Mouse (Mus musculus) Muller cell, postnatal 12 days (primary cell): ENCODE measurements around the gene Hoxc4.

Source experiments
- DNase-seq: peaks from one replicate; pipeline ENCODE4 v3.0.0-alpha.2; 2015; ENCODE audit errors: inconsistent ontology term

Gene Hoxc4

DNA sequence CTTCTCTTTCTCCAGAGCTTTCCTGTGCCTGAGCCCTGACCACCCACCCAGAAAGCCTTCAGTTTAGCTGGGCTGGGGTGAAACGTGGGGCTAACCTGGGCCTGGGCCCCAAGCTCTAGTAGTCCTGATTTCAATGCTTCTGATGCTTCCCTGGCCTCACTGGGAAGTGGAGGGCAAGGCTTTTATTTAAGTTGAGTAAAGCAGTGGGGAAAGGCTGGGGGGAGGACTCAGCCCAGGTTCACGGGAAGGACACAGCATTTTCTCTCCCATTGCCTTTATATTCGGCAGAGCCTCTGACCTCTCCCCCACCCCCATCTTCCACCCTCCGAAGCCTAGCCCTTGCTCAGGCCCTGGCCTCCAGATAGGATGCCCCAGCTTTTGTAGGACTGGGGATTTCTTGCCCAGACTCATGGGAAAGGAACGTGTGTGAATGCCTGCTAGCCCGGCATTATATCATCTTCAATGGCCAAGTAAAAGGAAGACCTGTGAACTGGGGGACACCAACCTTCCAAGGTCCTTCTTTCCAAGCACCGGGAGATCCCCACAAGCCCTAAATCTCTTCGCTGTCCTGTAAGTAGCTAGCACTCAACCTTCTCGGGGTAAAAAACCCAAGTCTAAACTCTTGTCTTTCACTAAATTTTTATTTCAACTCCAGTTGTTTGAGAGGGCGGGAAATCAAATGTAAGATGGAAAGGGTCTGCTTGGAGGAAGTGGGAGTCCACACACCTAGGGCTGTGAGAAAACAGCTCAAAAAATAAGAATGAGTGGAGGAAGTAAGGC, 20.2 kb downstream of the Hoxc4 start:
- no peak for DNase-seq

DNA sequence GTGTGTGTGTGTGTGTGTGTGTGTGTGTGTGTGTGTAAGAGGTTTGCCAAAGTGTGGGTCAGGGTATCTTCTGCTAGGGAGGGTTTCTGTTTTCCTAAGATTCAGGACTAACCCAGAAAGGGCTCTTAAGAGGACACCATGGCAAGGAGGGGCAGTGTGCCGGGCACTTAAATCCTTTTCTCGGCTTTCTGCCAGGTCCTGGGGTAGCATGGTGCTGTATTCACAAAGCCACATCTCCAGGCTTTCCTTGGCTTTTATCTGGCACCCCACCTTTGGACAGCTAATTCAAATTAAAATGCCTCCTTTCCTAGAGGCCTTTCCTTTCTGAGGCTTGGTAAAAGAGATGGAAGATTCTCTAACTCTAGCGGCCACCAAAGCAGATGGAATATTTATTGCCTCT, 20.9 kb downstream of the Hoxc4 start:
- no peak for DNase-seq

DNA sequence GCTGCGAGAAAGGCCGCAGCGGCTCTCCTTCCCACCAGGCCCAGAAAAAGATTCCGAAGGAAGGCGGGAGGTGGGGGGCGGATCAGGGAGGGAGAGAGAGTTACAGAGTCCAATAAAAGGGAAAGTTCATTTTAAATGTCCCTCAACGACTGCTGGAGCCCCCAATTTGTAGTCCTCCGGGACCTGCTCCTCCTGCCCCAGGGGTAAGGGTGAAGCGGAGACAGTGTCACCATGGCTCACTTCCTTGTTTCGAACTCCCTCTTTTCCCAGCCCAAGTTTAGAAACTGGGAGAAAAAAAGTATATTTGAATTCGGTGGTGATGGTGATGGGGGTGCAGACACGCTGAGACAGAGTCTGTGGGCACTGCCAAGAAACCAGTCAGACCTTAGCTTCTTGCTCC, 21.9 kb downstream of the Hoxc4 start:
- DNase-seq: no peak

DNA sequence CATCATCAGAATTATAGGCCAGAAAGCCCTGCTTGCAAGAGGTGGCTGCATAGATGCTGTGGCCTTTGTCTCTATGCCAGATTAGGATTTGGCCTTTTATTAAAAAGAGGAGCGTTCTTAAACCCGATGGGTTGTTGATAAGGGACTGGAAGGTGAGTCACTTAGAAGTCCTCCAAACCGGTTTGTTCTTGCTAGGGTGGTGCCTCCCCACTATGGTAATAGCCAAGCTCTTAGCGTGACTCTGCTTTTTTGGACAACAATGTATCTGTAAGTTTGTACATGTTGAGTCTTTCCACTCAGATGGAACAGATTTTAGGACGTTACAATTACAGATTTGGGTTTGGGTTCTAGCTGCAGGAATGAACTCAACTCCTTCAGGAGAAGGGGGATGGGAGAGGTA, 22.9 kb downstream of the Hoxc4 start:
- DNase-seq: no peak

DNA sequence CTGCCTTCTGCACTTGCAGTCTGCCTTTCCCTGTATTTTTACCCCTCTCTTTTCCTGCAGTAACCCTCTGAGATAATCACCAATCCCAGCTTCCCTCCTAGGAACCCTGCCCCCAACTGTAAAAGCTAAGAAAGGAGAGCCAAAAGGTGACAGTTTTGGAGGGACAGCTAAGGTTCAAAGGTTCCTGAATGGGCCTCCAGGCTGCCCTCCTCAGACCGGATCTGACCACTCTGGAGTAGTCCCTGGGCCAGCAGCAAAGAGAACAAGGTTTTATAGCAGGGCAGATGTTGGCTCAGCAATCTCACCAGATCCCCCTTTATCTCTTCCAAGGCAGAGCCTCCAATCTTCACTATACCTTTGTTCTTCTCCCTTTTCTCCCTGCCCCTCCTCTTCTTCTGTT, 23.5 kb downstream of the Hoxc4 start:
- DNase-seq: no peak

DNA sequence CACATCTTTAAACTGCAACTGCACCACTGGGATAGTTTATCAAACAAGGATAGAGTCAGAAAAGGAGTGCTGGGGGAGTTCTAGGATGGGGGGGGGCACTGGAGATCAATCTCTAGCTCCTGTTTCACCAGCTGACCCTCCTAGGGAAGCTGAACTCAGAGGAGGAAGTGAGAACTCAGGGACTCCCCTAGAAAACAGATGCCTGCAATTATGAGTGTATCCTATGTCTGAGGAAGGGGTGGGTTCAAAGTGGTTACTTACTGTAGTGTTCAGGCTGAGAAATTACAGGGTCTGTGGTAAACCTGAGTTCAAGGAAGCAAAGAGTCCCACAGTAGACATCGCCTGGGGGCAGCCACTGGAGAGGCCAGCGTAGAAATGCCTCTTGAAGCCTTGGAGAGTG, 32.9 kb downstream of the Hoxc4 start:
- DNase-seq: no peak

DNA sequence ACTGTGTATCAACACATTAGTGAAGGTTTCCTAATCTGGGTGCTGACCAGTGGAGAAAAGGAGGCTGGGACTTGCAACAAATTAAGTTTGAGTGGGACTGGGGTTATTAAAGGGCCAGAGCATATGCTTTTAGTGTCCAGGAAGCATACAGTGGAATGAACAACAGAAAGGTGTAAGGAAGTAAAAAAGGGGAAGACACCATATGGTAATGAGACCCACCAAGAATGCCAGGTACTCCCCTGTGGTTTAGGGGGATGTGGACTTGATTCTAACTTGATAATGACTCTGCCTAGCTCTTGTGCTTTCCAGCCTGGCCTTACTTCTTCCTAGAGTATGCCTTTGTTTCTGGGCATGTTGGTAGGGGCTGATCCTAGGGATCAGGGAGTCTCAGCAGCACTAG, 34.5 kb downstream of the Hoxc4 start:
- DNase-seq: no peak

DNA sequence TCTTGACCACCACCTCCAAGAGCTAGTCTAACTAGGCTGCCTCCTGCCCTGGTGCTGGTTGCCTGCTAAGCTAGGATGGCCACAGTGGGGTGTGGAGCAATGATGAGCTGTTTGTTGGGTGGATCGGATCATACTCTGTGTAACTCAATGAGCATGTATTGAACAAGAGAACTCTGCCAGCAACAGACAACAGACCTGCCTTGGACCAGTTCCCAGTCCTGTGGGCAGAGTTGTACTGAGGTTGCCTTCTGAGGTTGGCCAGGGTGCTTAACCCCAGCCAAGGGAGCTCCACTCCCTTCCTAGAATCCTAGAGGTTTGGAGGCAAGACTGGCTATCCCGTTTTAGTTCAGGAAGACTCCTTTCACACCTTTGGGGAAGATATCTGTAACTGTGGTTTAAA, 37.7 kb downstream of the Hoxc4 start:
- DNase-seq: no peak

DNA sequence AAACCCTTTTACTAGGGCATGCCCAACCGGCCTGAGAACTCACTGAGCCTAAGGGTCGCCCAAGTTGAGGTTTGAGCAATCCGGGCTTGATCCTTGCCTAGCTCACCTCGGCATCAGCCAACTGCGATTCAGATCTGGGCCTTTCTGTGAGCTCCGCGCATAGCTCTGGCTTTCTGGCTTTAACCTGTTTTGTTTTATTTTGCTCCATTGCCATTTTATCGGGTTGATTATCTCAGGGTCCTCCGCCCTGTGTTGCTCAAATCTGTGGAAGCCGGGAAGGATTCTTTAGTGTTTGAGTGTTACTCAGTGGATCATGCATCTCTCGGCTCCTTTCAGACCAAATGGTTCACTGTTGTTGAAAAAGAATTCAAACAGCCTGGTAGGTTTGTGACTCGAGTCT, 40.0 kb downstream of the Hoxc4 start:
- DNase-seq: no peak

DNA sequence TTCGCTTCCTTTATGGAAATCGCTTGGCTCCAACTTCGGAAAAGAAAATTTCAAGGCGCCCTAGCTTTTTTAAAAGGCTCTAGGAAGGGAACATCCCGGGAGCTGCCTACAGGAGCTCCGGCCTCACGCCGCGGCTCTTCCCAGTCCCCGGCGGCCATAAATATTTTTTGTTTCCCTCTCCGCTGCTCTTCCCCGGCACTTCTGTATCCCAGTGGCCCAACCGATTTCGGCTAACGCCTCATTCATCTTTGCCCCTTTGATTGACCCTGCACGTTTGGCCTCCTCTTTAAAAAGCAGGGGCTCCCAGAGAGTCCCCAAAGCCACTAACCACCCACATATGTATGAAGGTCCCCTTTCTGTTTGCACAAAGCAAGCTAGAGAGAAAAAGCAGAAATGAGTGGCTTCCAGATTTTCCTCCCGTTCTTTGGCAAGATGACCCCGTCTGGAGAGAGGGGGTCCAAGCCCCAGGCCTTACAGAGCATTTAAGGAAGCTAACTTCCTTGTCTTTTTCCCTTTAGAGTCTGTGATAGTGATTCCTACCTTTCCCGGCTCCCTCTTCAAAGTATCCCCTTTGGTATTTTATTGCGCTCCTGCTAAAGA, 40.8 kb downstream of the Hoxc4 start:
- no peak for DNase-seq

DNA sequence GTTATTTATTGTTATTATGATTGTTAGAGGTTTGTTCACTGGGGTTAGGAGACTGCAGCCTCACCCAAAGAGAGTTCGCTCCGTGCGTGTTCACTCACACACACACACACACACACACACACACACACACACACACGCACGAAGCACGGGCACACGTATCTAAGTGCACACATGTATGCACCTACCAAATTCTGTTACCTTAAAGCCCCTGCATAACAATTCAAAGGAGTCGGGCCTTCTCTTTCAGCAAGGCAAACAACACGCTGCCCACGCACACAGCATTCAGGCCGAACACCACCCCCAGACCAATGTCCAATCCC, 41.2 kb downstream of the Hoxc4 start:
- no peak for DNase-seq

DNA sequence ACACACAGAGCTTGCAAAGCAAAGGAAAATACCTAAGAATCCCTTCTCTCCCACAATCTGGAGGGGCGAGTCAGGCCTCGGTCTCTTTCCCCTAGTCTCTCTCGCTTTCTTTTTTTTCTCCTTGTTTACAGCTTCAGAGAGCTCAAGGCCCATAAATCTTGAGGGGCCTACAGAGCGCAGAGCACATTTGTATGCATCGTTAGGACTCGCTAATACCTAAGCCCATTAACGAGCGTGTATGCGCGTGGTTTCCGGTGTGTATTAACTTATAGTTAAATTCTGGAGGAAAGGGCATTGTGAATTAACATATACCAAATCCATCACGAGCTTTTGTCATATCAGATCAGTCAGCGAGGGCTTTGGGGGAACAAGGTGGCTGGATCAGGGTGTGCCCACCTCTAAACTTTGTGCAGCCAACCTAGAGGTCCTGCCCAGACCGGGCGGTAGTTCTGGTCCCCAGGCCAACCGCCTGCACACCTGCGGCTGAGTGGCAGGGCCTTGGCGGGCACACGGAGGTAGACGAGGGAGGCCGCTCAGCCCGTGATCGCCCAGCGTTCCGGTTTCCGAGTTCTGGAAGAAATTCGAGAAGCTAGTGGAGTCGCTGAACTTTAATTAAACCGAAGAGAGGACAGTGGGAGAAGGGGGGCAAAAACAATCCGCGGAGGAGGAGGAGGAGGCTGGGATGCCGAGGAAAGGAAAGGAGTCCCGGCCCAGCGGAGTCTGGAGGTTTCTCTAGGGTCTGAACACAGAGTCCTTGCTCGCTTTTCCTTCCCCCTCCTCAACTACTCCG, 41.8 kb downstream of the Hoxc4 start:
- no peak for DNase-seq

DNA sequence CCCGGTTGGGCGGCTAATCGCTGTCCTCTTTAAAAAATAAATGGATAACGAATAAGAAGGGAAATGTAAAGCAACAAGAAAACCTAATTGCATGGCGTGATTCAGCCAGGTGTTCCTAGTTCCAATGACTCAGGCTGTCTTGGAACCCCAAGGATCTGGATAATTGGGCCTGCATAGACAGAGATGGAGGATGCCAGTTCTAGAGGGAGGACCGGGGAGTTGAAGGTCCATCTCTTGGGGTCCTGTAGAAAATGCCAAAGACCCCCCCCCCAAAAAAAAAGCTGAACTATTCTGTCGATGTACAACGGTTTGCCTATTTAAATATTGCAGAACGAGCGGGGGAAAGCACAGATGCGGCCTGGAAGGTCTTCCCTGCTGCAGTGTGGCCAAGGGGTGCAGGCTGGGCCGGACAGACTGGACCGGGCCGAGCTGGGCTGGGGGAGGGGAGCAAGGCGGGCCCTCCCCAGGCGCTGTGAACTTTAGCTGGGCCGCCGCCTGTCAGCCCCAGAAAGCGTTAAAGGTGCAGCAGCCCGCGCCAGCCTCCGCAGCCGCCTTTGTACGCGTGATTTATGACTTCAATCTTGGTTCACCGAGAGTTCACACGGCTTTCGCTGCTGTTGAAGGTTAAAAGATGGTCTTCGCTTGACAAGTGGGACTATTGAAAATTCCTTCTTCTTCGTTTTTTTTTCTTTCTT, 42.5 kb downstream of the Hoxc4 start:
- peak; percentile 17 for DNase-seq

DNA sequence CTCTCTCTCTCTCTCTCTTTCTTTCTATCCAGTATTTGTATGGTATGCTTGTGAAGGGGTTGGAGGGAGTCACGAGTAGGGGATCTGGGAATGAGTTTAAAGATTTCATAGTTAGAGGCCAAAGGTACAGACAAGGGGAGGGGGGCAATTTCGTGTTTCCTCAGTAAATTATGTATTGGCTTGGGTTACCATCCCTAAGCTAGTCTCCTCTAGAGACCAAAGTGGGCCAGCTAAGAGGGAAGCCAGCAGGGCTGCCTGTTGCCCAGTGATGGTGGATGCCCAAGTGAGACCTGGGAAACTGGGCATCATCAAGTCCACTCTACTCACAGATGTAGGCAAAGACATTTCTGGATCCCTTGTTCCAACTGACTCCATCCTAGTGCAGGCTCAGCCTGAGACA, 43.3 kb downstream of the Hoxc4 start:
- DNase-seq: no peak

DNA sequence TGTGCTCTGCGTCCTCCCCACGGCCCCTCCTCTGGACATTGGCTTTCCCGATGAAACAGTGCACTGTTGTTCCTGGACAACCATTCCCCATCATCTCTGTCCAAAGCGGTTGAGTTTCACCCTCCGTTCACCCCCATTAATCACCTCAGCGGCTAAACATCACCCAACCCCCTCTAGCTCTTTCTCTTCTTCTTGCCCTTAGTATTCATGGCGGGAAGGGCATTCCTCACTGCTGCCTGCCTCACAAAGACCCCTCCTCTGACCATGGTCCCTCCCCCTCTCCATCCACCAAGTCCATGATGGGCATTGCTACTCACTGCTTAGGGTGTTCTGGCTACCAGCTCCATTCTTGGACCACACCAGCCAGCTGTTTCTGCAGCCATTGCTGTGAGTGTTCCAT, 46.9 kb downstream of the Hoxc4 start:
- DNase-seq: no peak

DNA sequence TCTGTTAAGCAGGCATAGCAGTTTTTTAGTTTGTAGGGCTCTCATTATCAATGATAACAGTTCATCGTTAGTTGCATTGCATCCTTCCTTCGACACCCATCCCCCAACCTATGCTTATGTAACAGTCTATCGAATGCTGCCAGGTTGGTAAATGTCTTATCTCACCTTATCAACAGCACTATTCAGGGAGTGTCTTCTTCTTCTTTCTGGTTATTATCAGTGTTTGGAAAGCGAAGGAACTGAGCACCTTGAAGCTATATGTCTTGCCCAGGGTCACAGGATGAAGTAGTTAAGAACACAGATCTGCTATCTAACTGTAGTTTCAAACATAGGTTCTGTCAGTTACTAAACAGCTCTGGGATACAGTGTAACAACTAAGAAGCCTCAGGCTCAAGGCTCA, 49.0 kb downstream of the Hoxc4 start:
- no peak for DNase-seq

DNA sequence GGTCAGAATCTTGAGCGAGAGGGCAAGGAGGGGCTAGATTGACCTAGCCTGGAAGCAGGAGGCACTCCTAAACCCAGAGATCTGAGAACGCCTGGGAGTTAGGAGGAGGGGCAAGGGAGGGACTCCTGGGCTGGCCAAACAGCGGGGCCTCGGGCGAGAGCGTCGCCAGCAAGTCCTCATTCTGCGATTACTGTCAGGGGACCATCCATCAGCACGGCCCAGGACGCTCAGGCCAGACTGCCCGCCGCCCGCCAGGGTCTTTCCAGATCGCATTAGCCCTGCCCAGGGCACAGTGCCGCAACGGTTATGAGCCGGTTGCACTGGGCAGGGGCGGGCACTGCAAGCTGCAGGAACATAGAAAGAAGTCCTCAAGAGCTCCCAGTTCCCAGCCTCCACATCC, 50.4 kb downstream of the Hoxc4 start:
- no peak for DNase-seq

DNA sequence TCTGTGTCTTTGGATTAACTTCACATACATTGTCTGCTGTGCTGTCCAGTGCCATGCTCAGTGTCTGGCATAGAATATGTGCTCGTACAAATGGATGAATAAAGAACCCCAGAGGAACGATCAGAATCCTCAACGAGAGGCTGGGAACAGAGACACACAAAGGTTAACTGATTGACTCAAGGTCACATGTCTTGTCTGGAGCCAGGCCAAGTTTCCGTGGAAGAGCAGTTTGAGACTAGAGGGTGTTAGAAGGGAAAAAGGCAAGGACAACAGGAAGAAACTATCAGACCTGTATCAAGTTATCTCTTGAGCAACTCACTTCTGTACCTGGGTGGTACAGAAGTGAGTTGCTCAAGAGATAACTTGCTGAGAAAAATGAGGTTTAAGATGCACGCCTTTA, 52.5 kb downstream of the Hoxc4 start:
- DNase-seq: no peak

DNA sequence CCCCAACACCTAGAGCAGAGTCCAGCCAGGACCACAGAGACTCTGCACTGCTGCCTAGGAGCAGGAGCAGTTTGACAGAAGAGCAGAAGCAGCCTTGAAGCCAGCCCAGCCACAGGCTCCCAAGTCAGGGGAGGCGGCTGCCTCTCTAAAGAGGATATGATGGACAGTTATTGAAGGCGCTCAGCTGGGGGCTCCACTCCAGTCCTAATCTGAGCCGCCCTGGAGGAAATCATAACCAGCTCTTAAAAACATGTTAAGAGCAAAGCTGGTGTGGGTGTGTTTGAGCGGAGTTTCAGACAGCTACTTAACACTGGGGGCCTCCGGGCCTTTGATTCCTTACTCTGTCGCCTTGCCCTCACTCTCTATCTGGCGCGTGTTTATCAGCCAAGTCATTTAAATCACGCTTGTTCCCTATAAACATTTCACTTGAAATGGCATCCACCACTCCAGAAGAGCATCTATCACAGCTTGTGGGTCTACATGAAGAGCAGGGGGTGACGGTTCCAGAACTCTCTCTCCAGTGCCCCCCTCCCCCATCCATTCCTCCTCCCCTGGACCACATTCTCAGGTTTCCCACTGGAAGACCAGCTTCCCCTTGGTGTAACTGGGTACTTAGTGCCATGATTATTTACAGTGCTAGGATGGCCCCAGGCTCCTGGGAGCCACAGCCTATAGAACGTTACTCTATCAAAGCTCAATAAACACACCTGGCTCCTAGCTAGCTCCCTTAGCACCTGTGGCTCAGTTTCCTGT, 56.1 kb downstream of the Hoxc4 start:
- DNase-seq: no peak

DNA sequence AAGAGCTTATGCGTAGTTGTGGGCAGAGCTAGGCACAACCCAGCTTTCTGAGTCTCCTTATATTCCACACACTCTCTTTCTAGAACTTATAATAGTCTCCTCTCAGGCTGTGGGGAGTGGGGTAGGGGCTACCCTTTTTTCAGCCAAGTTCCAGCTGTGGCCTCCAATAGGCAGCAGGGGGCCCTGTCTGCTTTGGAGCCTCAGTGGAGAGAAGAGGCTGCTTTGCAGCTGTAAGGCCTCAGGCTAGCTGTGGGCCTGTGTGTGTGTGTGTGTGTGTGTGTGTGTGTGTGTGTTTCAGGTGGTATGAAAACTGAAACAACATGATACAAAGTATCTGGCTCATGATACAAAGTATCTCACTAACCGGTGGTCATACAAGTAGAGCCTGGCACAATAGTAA, 58.9 kb downstream of the Hoxc4 start:
- DNase-seq: no peak

DNA sequence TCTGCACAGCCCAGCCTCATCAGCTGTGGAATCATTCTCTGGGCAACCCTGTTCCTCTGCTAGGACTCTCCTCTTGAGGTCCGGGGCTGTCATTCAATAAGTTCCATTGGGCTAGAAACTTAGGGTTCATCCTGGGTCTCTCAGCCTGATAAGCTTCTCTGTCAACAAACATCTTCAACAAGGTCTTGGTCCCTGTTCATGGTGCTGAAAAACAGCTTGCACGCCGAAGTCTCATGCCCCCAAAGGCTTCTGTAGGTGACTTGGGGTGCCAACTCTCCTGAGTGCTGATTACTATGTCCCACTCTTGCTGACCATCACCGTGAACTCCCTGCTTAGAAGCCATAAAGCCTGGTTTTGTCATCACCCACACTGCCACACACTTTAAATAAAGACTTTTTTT, 63.9 kb downstream of the Hoxc4 start:
- no peak for DNase-seq

DNA sequence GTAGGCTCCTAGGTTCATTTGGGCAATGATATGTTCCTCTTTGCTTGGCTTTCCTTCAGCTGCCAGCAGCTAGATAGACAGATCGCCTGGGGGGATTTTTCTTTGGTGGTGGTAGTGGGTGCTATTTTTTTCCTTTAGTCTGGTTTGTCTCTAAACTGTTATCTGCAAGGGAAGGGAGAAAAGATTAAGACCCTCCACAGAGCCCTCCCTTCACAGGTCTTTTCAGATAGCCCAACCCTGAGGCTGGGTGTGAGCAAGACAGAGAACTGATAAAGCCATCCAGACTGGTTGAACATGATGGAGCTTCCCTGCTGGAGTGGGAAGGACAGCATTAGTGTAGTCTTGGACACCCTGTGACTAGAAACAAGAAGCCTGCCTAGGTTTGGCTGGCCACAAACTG, 64.9 kb downstream of the Hoxc4 start:
- DNase-seq: no peak
